Mouse (Mus musculus) cortical plate, adult 2 months (tissue): ENCODE data around the gene Arhgap15.

Experiments
- CTCF ChIP-seq: fragments of 200-500 bp; IDR thresholded peaks from 2 replicates; pipeline ENCODE4 v1.5.1; 2011; ENCODE audit warnings: mild to moderate bottlenecking, control low read depth, low read length; ENCODE audit not compliant: insufficient read depth; ENCODE audit errors: extremely low read depth
- POLR2A ChIP-seq: fragments of 200-500 bp; IDR thresholded peaks from 2 replicates; pipeline ENCODE4 v1.6.1; 2011; ENCODE audit warnings: mild to moderate bottlenecking, low read length, control low read depth; ENCODE audit not compliant: insufficient read depth; ENCODE audit errors: extremely low read depth

DNA sequence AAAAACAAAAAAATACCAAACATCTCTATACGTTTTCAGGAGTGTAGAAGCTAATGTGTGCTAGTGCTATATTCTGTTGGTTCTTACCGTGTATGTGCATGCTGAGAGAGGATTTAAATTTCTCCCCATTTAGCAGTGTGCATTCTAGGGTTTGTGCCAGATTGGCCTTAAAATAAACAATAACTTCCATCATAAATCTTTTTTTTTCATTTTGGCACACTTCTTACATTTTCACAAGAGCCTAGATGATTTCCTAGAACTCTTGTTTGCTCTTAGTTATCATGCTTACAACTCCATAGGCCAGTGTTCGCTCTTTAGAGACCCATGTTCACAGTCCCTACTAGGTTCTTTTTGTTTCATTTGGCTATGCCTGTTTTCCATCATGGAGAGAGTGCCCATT lies 362.7 kb downstream of the Arhgap15 start:
- TF ChIP-seq POLR2A (no peak), CTCF (no peak)
